Mouse (Mus musculus) limb, embryonic 14.5 days (tissue): ENCODE measurements at regions not wholly inside any gene's neighbourhood (a gene's known extent, or its start where the extent isn't known, plus 50 kb on each side); places are given as distances from the start of the nearest gene placed in this dataset.
"Not testable (repeated sequence)": the region's sequence is repeated elsewhere in the genome, so short reads cannot be mapped to it uniquely, and the experiment has no call there.

Experiments used
- ATAC-seq: fragments of 200-750 bp; cut with Nextera tagmentation; 2 replicates; pipeline ENCODE4 v1.8.0; 2017; ENCODE audit warnings: low read depth, moderate number of reproducible peaks, moderate TSS enrichment; ENCODE audit not compliant: low FRiP score
- DNase-seq: peaks from one replicate; pipeline ENCODE4 v3.0.0-alpha.2; 2015; ENCODE audit warnings: low spot score
- H3K27ac ChIP-seq: fragments of 300-500 bp; sonication (generic); replicated peaks from 2 replicates; pipeline ENCODE4 v1.5.1; 2014; ENCODE audit warnings: low read depth, mild to moderate bottlenecking, low read length, moderate library complexity, mixed read lengths
- H3K27me3 ChIP-seq: fragments of 300-500 bp; sonication (generic); 2 replicates; pipeline ENCODE4 v1.6.1; 2014; ENCODE audit warnings: low read length, mixed read lengths; ENCODE audit not compliant: control insufficient read depth, insufficient read depth
- H3K36me3 ChIP-seq: fragments of 300-500 bp; sonication (generic); 2 replicates; pipeline ENCODE4 v1.6.1; 2014; ENCODE audit warnings: mild to moderate bottlenecking, low read length, moderate library complexity, mixed read lengths; ENCODE audit not compliant: control insufficient read depth, insufficient read depth
- H3K4me1 ChIP-seq: fragments of 300-500 bp; sonication (generic); 2 replicates; pipeline ENCODE4 v1.6.1; 2014; ENCODE audit warnings: antibody characterized with exemption, low read length, mixed read lengths; ENCODE audit not compliant: control insufficient read depth, insufficient read depth
- H3K4me2 ChIP-seq: fragments of 300-500 bp; sonication (generic); replicated peaks from 2 replicates; pipeline ENCODE4 v1.6.1; 2014; ENCODE audit warnings: low read depth, mild to moderate bottlenecking, low read length, moderate library complexity; ENCODE audit not compliant: severe bottlenecking
- H3K4me3 ChIP-seq: fragments of 300-500 bp; sonication (generic); replicated peaks from 2 replicates; pipeline ENCODE4 v1.5.1; 2014; ENCODE audit warnings: low read length
- H3K9ac ChIP-seq: fragments of 300-500 bp; sonication (generic); 2 replicates; pipeline ENCODE4 v1.6.1; 2014; ENCODE audit warnings: mild to moderate bottlenecking, low read depth, low read length, moderate library complexity; ENCODE audit not compliant: severe bottlenecking
- H3K9me3 ChIP-seq: fragments of 300-500 bp; sonication (generic); 2 replicates; pipeline ENCODE4 v1.6.1; 2016; ENCODE audit warnings: low read length; ENCODE audit not compliant: control insufficient read depth
- POLR2A ChIP-seq: fragments of 200-500 bp; IDR thresholded peaks from 2 replicates; pipeline ENCODE4 v1.8.0; 2012; ENCODE audit warnings: inconsistent platforms, mild to moderate bottlenecking, moderate library complexity, borderline replicate concordance; ENCODE audit not compliant: insufficient read depth, insufficient read length; ENCODE audit errors: extremely low read depth
- WGBS: fragments of 180-500 bp; shearing (Covaris S2); extraction: QIAGEN DNeasy Blood & Tissue Kit; methylation state at CpG from one replicate; pipeline ENCODE4 v1.1.7; 2014; 5-methylcytosine and 5-hydroxymethylcytosine counted together

DNA sequence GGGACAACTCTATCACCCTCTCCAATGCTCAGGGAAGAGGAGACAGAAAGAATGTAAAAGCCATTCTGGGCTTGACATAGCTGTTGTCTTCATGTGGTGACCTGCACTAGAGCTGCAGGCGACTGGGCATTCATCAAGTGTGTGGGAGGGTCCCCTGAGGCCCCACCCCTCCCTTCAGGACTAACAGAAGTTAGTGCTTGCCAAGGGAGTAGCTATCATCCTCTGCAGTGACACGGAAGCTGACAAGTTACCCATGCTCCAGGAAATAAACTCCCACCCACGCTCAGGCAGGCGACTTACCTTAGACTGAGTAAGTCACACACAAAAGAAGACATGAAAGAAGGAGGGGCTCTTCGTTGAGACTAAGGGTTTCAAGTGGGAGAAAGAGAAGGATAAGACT, 114.0 kb upstream of the Adgrf1 start:
- Histone ChIP-seq H3K9me3 (no peaks in the 10 kb centered on the region), H3K4me3 (no peak overlapping the region), H3K4me1 (peaks cover 13% of the 10 kb centered on the region), H3K4me2 (no peak overlapping the region), H3K27ac (no peak overlapping the region), H3K36me3 (no peaks in the 10 kb centered on the region), H3K27me3 (no peaks in the 10 kb centered on the region), H3K9ac (no peak overlapping the region)
- no peak for ATAC-seq
- WGBS: 70% methylated on average over 5 of the region's 5 CpGs
- no peak for TF ChIP-seq POLR2A
- no peak for DNase-seq

GRCm38 (mm10) chr17:43157781-43158501, 112.2 kb upstream of the Adgrf1 start:
- Histone ChIP-seq H3K9me3 (no peaks in the 10 kb centered on the region), H3K27ac (no peak overlapping the region), H3K27me3 (no peaks in the 10 kb centered on the region), H3K4me3 (0 out of 2 replicates have a peak overlapping the region, but pooled peaks have one; percentile 4), H3K9ac (no peak overlapping the region), H3K4me1 (peaks cover 13% of the 10 kb centered on the region), H3K36me3 (no peaks in the 10 kb centered on the region), H3K4me2 (peak overlapping the region; percentile 42)
- DNase-seq (peak; percentile 67), ATAC-seq (peak; percentile 80)
- WGBS: 18% methylated on average over 15 of the region's 15 CpGs
- TF ChIP-seq POLR2A: no peak

GRCm38 (mm10) chr17:43158741-43159140, 111.4 kb upstream of the Adgrf1 start:
- Histone ChIP-seq H3K9me3 (no peaks in the 10 kb centered on the region), H3K27ac (no peak overlapping the region), H3K36me3 (no peaks in the 10 kb centered on the region), H3K27me3 (no peaks in the 10 kb centered on the region), H3K4me1 (peaks cover 13% of the 10 kb centered on the region), H3K4me2 (peak overlapping the region; percentile 42), H3K4me3 (peak overlapping the region; percentile 4; the same call in 1 of the 2 replicates), H3K9ac (no peak overlapping the region)
- ATAC-seq (peak; percentile 81), DNase-seq (peak; percentile 40)
- WGBS: 2% methylated on average over 10 of the region's 10 CpGs
- TF ChIP-seq POLR2A: no peak

GRCm38 (mm10) chr17:43161306-43161705, 108.8 kb upstream of the Adgrf1 start:
- H3K36me3 ChIP-seq, H3K4me3 ChIP-seq, H3K9me3 ChIP-seq, H3K27me3 ChIP-seq, H3K27ac ChIP-seq, H3K9ac ChIP-seq, H3K4me2 ChIP-seq, ATAC-seq, DNase-seq: not testable (repeated sequence)
- WGBS: 50% methylated on average over 8 of the region's 10 CpGs
- H3K4me1 ChIP-seq: peaks cover 13% of the 10 kb centered on the region

DNA sequence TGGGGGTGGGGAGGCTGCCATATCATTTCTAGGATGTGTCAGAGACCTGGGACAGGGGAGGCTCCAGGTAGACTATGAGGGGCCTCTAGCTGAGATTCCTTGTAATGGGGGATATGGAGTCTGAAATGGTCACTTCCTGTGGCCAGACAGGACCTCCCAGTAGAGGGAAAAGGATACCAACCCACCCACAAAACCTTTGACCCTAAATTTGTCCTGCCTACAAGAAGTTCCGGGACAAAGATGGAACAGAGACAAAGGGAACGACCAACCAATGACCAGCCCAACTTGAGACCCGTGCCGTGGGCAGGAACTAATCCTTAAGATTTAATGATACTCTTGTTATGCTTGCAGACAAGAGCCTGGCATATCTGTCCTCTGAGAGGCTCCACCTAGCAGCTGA, 107.0 kb upstream of the Adgrf1 start:
- ATAC-seq (no peak), DNase-seq (no peak)
- TF ChIP-seq POLR2A: no peak
- 85% methylated on average over 4 of the region's 4 CpGs for WGBS
- H3K27ac ChIP-seq: no peak overlapping the region
- no peak overlapping the region for H3K9ac ChIP-seq
- no peaks in the 10 kb centered on the region for H3K27me3 ChIP-seq
- no peak overlapping the region for H3K4me3 ChIP-seq
- no peaks in the 10 kb centered on the region for H3K9me3 ChIP-seq
- H3K4me1 ChIP-seq: peaks cover 8% of the 10 kb centered on the region
- H3K4me2 ChIP-seq: no peak overlapping the region
- no peaks in the 10 kb centered on the region for H3K36me3 ChIP-seq
